Mouse (Mus musculus) midbrain, embryonic 10.5 days (tissue): ENCODE data around the gene Nphs2. TPM values are rescaled to one million over a fixed set of nuclear protein-coding genes. Genes with fewer than 3 reads are reported as not detected.

Source experiments
- DNase-seq: peaks from one replicate; pipeline ENCODE4 v3.0.0-alpha.2; 2017; ENCODE audit warnings: low spot score
- H3K27ac ChIP-seq: fragments of 300-500 bp; sonication (generic); replicated peaks from 2 replicates; pipeline ENCODE4 v1.5.1; 2016; ENCODE audit warnings: mild to moderate bottlenecking
- H3K27me3 ChIP-seq: fragments of 300-500 bp; sonication (generic); 2 replicates; pipeline ENCODE4 v1.6.1; 2016; ENCODE audit warnings: low read depth, mild to moderate bottlenecking; ENCODE audit not compliant: poor library complexity, severe bottlenecking
- H3K36me3 ChIP-seq: fragments of 300-500 bp; sonication (generic); 2 replicates; pipeline ENCODE4 v1.6.1; 2016; ENCODE audit warnings: mild to moderate bottlenecking, moderate library complexity
- H3K4me1 ChIP-seq: fragments of 300-500 bp; sonication (generic); 2 replicates; pipeline ENCODE4 v1.6.1; 2016
- H3K4me3 ChIP-seq: fragments of 300-500 bp; sonication (generic); 2 replicates; pipeline ENCODE4 v1.5.1; 2016; ENCODE audit warnings: mild to moderate bottlenecking, moderate library complexity
- H3K9me3 ChIP-seq: fragments of 300-500 bp; sonication (generic); replicated peaks from 2 replicates; pipeline ENCODE4 v1.6.1; 2016; ENCODE audit warnings: mild to moderate bottlenecking
- WGBS: fragments of 180-500 bp; shearing (Covaris S2); methylation state at CpG from one replicate; pipeline ENCODE4 v1.1.7; 2016; 5-methylcytosine and 5-hydroxymethylcytosine counted together
- polyA plus RNA-seq: library from polyadenylated mRNA; unstranded; fragments of >200 nt; fragmentation: Nextera tagmentation; extraction: Ambion mirVana; gene quantifications from 2 replicates; pipeline ENCODE4 v1.2.1, GENCODE M21; 2016

Gene Nphs2
- polyA plus RNA-seq, 1 experiment from 2014 or later: not detected

- Histone ChIP-seq H3K36me3 (no peaks in the 10 kb centered on the region), H3K4me1 (no peaks in the 10 kb centered on the region; the same call in 1 of the 2 replicates), H3K9me3 (no peaks in the 10 kb centered on the region), H3K4me3 (no peak overlapping the region), H3K27me3 (no peaks in the 10 kb centered on the region), H3K27ac (no peak overlapping the region)
- DNase-seq: no peak
- WGBS: 90% methylated on average over 6 of the region's 6 CpGs
Observed at GRCm38 (mm10) chr1:156290016-156290415, 20.5 kb upstream of the Nphs2 start.

- H3K27ac ChIP-seq: peak within 1 kb of the TSS; percentile 68
Observed at GRCm38 (mm10) chr1:156302911-156303749, 7.4 kb upstream of the Nphs2 start, which contains the start of gene Tdrd5. Gene Tdrd5 (minus strand): TSS chr1:156303664.

GRCm38 (mm10) chr1:156308595-156308994 is 1.9 kb upstream of the Nphs2 start:
- no peaks in the 10 kb centered on the region for H3K36me3 ChIP-seq
- DNase-seq: no peak
- 80% methylated on average over 1 of the region's 1 CpGs for WGBS
- no peak overlapping the region for H3K27ac ChIP-seq
- H3K4me3 ChIP-seq: no peak overlapping the region
- peaks cover 9% of the 10 kb centered on the region for H3K4me1 ChIP-seq
- H3K27me3 ChIP-seq: peaks cover 86% of the 10 kb centered on the region
- no peaks in the 10 kb centered on the region for H3K9me3 ChIP-seq

More at GRCm38 (mm10) chr1:156302911-156303749, 7.4 kb upstream of the Nphs2 start, which contains the start of gene Tdrd5:
- peaks cover 65% of the 10 kb centered on the region for H3K27me3 ChIP-seq
- H3K4me3 ChIP-seq: peak within 1 kb of the TSS; percentile 81
- peaks cover 11% of the 10 kb centered on the region for H3K4me1 ChIP-seq
- H3K36me3 ChIP-seq: no peaks in the 10 kb centered on the region
- under 1% methylated on average over 79 of the region's 85 CpGs for WGBS
- DNase-seq: peak; percentile 55
- 0 out of 2 replicates have a peak, but pooled peaks cover 7% of the 10 kb centered on the region for H3K9me3 ChIP-seq

- H3K4me3 ChIP-seq: no peak overlapping the region
- H3K36me3 ChIP-seq: no peaks in the 10 kb centered on the region
- WGBS: 91% methylated on average over 9 of the region's 9 CpGs
- no peaks in the 10 kb centered on the region for H3K4me1 ChIP-seq
- no peak overlapping the region for H3K27ac ChIP-seq
- no peaks in the 10 kb centered on the region for H3K9me3 ChIP-seq
- H3K27me3 ChIP-seq: no peaks in the 10 kb centered on the region
- DNase-seq: no peak
Observed at GRCm38 (mm10) chr1:156323126-156323525, 12.6 kb downstream of the Nphs2 start.

GRCm38 (mm10) chr1:156340847-156341246 is 30.3 kb downstream of the Nphs2 start:
- Histone ChIP-seq H3K27ac (no peak overlapping the region), H3K27me3 (no peaks in the 10 kb centered on the region), H3K4me3 (no peak overlapping the region), H3K9me3 (no peaks in the 10 kb centered on the region), H3K36me3 (no peaks in the 10 kb centered on the region), H3K4me1 (no peaks in the 10 kb centered on the region)
- 80% methylated on average over 4 of the region's 4 CpGs for WGBS
- no peak for DNase-seq

GRCm38 (mm10) chr1:156344433-156344832 is 33.9 kb downstream of the Nphs2 start:
- Histone ChIP-seq H3K36me3 (no peaks in the 10 kb centered on the region), H3K4me3 (no peak overlapping the region), H3K9me3 (no peaks in the 10 kb centered on the region), H3K4me1 (no peaks in the 10 kb centered on the region), H3K27ac (no peak overlapping the region), H3K27me3 (no peaks in the 10 kb centered on the region)
- no peak for DNase-seq
- WGBS: 75% methylated on average over 4 of the region's 4 CpGs

GRCm38 (mm10) chr1:156345633-156346032 is 35.1 kb downstream of the Nphs2 start:
- 93% methylated on average over 4 of the region's 4 CpGs for WGBS
- no peaks in the 10 kb centered on the region for H3K9me3 ChIP-seq
- H3K27ac ChIP-seq: no peak overlapping the region
- H3K4me3 ChIP-seq: no peak overlapping the region
- DNase-seq: no peak
- no peaks in the 10 kb centered on the region for H3K4me1 ChIP-seq
- H3K27me3 ChIP-seq: no peaks in the 10 kb centered on the region
- no peaks in the 10 kb centered on the region for H3K36me3 ChIP-seq

- no peak for DNase-seq
- no peak overlapping the region for H3K4me3 ChIP-seq
- no peaks in the 10 kb centered on the region for H3K36me3 ChIP-seq
- no peaks in the 10 kb centered on the region for H3K9me3 ChIP-seq
- no peaks in the 10 kb centered on the region for H3K27me3 ChIP-seq
- no peaks in the 10 kb centered on the region for H3K4me1 ChIP-seq
- WGBS: 84% methylated on average over 4 of the region's 4 CpGs
- H3K27ac ChIP-seq: no peak overlapping the region
Observed at GRCm38 (mm10) chr1:156349031-156349430, 38.5 kb downstream of the Nphs2 start.

- H3K27me3 ChIP-seq: no peaks in the 10 kb centered on the region
- H3K4me3 ChIP-seq: no peak overlapping the region
- no peaks in the 10 kb centered on the region for H3K36me3 ChIP-seq
- 86% methylated on average over 4 of the region's 4 CpGs for WGBS
- DNase-seq: no peak
- H3K27ac ChIP-seq: no peak overlapping the region
- no peaks in the 10 kb centered on the region for H3K9me3 ChIP-seq
- no peaks in the 10 kb centered on the region for H3K4me1 ChIP-seq
Observed at GRCm38 (mm10) chr1:156350441-156350840, 39.9 kb downstream of the Nphs2 start.

GRCm38 (mm10) chr1:156352466-156352865 is 41.9 kb downstream of the Nphs2 start:
- 94% methylated on average over 2 of the region's 2 CpGs for WGBS

GRCm38 (mm10) chr1:156365740-156366139 is 55.2 kb downstream of the Nphs2 start, which contains the start of gene Gm2000:
Gene Gm2000 (plus strand): TSS chr1:156366040.
- 90% methylated on average over 8 of the region's 8 CpGs for WGBS

More at GRCm38 (mm10) chr1:156352466-156352865, 41.9 kb downstream of the Nphs2 start:
- no peaks in the 10 kb centered on the region for H3K27me3 ChIP-seq
- no peak overlapping the region for H3K4me3 ChIP-seq
- no peaks in the 10 kb centered on the region for H3K4me1 ChIP-seq
- no peak for DNase-seq
- H3K9me3 ChIP-seq: no peaks in the 10 kb centered on the region
- H3K27ac ChIP-seq: no peak overlapping the region
- H3K36me3 ChIP-seq: no peaks in the 10 kb centered on the region

More at GRCm38 (mm10) chr1:156365740-156366139, 55.2 kb downstream of the Nphs2 start, which contains the start of gene Gm2000:
- H3K4me1 ChIP-seq: no peaks in the 10 kb centered on the region
- no peaks in the 10 kb centered on the region for H3K36me3 ChIP-seq
- H3K9me3 ChIP-seq: no peaks in the 10 kb centered on the region
- no peak within 1 kb of the TSS for H3K4me3 ChIP-seq
- no peaks in the 10 kb centered on the region for H3K27me3 ChIP-seq
- H3K27ac ChIP-seq: no peak within 1 kb of the TSS
- no peak for DNase-seq
